Mouse (Mus musculus): ENCODE measurements at regions not wholly inside any gene's neighbourhood (a gene's known extent, or its start where the extent isn't known, plus 50 kb on each side); places are given as distances from the start of the nearest gene placed in this dataset.
A peak's percentile ranks its signal among the peaks of the same experiment; 100 is the strongest.

- DNase-seq (ENCODE audit: low spot score in 2 of 2), result no peak
Measured at GRCm38 (mm10) chr1:138343451-138343850, 69.9 kb downstream of the Atp6v1g3 start.

- DNase-seq (ENCODE audit: low spot score in 2 of 2), result no peak
Measured at GRCm38 (mm10) chr1:138344920-138345319, 71.4 kb downstream of the Atp6v1g3 start.

GRCm38 (mm10) chr1:138345992-138346391, 72.5 kb downstream of the Atp6v1g3 start:
- no peak for DNase-seq (ENCODE audit: low spot score in 2 of 2)

- DNase-seq (ENCODE audit: low spot score in 2 of 2), result no peak
Measured at GRCm38 (mm10) chr1:138346904-138347303, 73.4 kb downstream of the Atp6v1g3 start.

GRCm38 (mm10) chr1:138348447-138348846, 74.9 kb downstream of the Atp6v1g3 start:
- DNase-seq (ENCODE audit: low spot score in 2 of 2), result peak in 1 of 2 experiments; percentile 18

- no peak for DNase-seq (ENCODE audit: low spot score in 2 of 2)
Measured at GRCm38 (mm10) chr1:138349099-138349498, 75.6 kb downstream of the Atp6v1g3 start.

- DNase-seq (ENCODE audit: low spot score in 2 of 2), result no peak
Measured at GRCm38 (mm10) chr1:138356407-138356806, 82.9 kb downstream of the Atp6v1g3 start.

- no peak for DNase-seq (ENCODE audit: low spot score in 2 of 2)
Measured at GRCm38 (mm10) chr1:138362684-138363472, 89.3 kb downstream of the Atp6v1g3 start.

GRCm38 (mm10) chr1:138369953-138370482, 96.5 kb downstream of the Atp6v1g3 start:
- no peak for DNase-seq (ENCODE audit: low spot score in 2 of 2)

- DNase-seq (ENCODE audit: low spot score in 2 of 2), result no peak
Measured at GRCm38 (mm10) chr1:138371474-138371873, 97.9 kb downstream of the Atp6v1g3 start.

- DNase-seq (ENCODE audit: low spot score in 2 of 2), result no peak
Measured at GRCm38 (mm10) chr1:138384146-138384545, 110.6 kb downstream of the Atp6v1g3 start.

GRCm38 (mm10) chr1:138385156-138385841, 111.8 kb downstream of the Atp6v1g3 start:
- DNase-seq (ENCODE audit: low spot score in 2 of 2), result no peak

- no peak for DNase-seq (ENCODE audit: low spot score in 2 of 2)
Measured at GRCm38 (mm10) chr1:138386001-138386400, 112.5 kb downstream of the Atp6v1g3 start.

- DNase-seq (ENCODE audit: low spot score in 2 of 2), result no peak
Measured at GRCm38 (mm10) chr1:138388634-138389033, 115.1 kb downstream of the Atp6v1g3 start.

GRCm38 (mm10) chr1:138389676-138390075, 116.1 kb downstream of the Atp6v1g3 start:
- no peak for DNase-seq (ENCODE audit: low spot score in 2 of 2)

- no peak for DNase-seq (ENCODE audit: low spot score in 2 of 2)
Measured at GRCm38 (mm10) chr1:138418610-138419009, 145.1 kb downstream of the Atp6v1g3 start.

- no peak for DNase-seq (ENCODE audit: low spot score in 2 of 2)
Measured at GRCm38 (mm10) chr1:138427416-138427815, 153.9 kb downstream of the Atp6v1g3 start.

Data from adrenal gland, adult 18-20 months (tissue).